Mouse (Mus musculus) G1E (cell line): ENCODE measurements at regions not wholly inside any gene's neighbourhood (a gene's known extent, or its start where the extent isn't known, plus 50 kb on each side); places are given as distances from the start of the nearest gene placed in this dataset.

Source experiments
- CTCF ChIP-seq: IDR thresholded peaks from 2 replicates; pipeline ENCODE4 v1.5.1; 2012; ENCODE audit warnings: low read depth, low read length, inconsistent platforms, mixed read lengths
- GATA1 ChIP-seq: IDR thresholded peaks from 2 replicates; pipeline ENCODE4 v1.6.1; 2012; ENCODE audit warnings: borderline replicate concordance, low read length, inconsistent platforms, mixed read lengths
- TAL1 ChIP-seq: conservative IDR thresholded peaks from 2 replicates; pipeline ENCODE4 v1.6.1; 2012; ENCODE audit warnings: low read depth, low read length, inconsistent platforms, mixed read lengths

GRCm38 (mm10) chr2:172660479-172660878 lies 111.1 kb downstream of the Tfap2c start:
- TF ChIP-seq CTCF: no peak
- TF ChIP-seq GATA1: no peak
- no peak for TF ChIP-seq TAL1
